Mouse (Mus musculus) hindbrain, embryonic 15.5 days (tissue): ENCODE measurements around the gene Plekhg5. TPM values are rescaled to one million over a fixed set of nuclear protein-coding genes. Genes with fewer than 3 reads are reported as not detected.

ENCODE experiments used
- ATAC-seq: fragments of 200-750 bp; cut with Nextera tagmentation; 2 replicates; pipeline ENCODE4 v1.8.0; 2017; ENCODE audit warnings: low read depth, moderate number of reproducible peaks, moderate TSS enrichment; ENCODE audit not compliant: low FRiP score
- H3K27ac ChIP-seq: fragments of 300-500 bp; sonication (generic); replicated peaks from 2 replicates; pipeline ENCODE4 v1.5.1; 2015; ENCODE audit warnings: mild to moderate bottlenecking, inconsistent platforms
- H3K27me3 ChIP-seq: fragments of 300-500 bp; sonication (generic); 2 replicates; pipeline ENCODE4 v1.6.1; 2015; ENCODE audit warnings: control low read depth, inconsistent platforms
- H3K36me3 ChIP-seq: fragments of 300-500 bp; sonication (generic); 2 replicates; pipeline ENCODE4 v1.6.1; 2015; ENCODE audit warnings: control low read depth, inconsistent platforms
- H3K4me1 ChIP-seq: fragments of 300-500 bp; sonication (generic); replicated peaks from 2 replicates; pipeline ENCODE4 v1.6.1; 2015; ENCODE audit warnings: control low read depth, inconsistent platforms
- H3K4me2 ChIP-seq: fragments of 300-500 bp; sonication (generic); 2 replicates; pipeline ENCODE4 v1.6.1; 2015; ENCODE audit warnings: moderate library complexity, mild to moderate bottlenecking, inconsistent platforms
- H3K4me3 ChIP-seq: fragments of 300-500 bp; sonication (generic); 2 replicates; pipeline ENCODE4 v1.5.1; 2015; ENCODE audit warnings: mild to moderate bottlenecking, inconsistent platforms
- H3K9ac ChIP-seq: fragments of 300-500 bp; sonication (generic); 2 replicates; pipeline ENCODE4 v1.6.1; 2015; ENCODE audit warnings: inconsistent platforms
- H3K9me3 ChIP-seq: fragments of 300-500 bp; sonication (generic); 2 replicates; pipeline ENCODE4 v1.6.1; 2016; ENCODE audit warnings: control low read depth, inconsistent platforms
- WGBS: fragments of 180-500 bp; shearing (Covaris S2); methylation state at CpG from one replicate; pipeline ENCODE4 v1.1.7; 2015; 5-methylcytosine and 5-hydroxymethylcytosine counted together
- polyA plus RNA-seq: library from polyadenylated mRNA; unstranded; fragments of >200 nt; fragmentation: Nextera tagmentation; extraction: Ambion mirVana; gene quantifications from 2 replicates; pipeline ENCODE4 v1.2.1, GENCODE M21; 2015

The Plekhg5 gene
- polyA plus RNA-seq, 1 experiment from 2014 or later: 13.5 TPM

DNA sequence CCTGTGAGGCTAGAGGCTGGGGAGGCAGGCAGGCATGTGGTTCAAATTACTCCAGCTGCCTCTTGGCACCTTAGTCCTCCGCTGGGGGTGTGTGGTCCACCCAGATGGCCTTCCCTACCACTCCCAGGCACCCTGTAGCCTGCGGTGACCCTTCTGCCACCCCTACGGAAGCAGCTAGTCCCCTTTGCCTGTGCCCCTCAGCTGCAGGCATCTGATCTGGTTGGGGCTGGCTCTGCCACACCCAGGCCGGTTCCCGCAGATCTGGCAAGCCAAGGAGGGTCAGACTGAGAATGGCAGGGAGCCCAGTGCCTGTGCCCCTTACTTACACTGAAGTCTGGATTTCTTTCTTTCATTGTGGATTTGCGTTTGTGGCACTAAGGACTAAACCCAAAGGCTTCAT lies 1.4 kb downstream of the Plekhg5 start:
- H3K9me3 ChIP-seq: no peaks in the 10 kb centered on the region
- no peak for ATAC-seq
- H3K4me3 ChIP-seq: no peak overlapping the region
- no peak overlapping the region for H3K27ac ChIP-seq
- H3K9ac ChIP-seq: no peak overlapping the region
- no peak overlapping the region for H3K4me2 ChIP-seq
- H3K4me1 ChIP-seq: peaks cover 11% of the 10 kb centered on the region
- WGBS: 75% methylated on average over 6 of the region's 6 CpGs
- H3K27me3 ChIP-seq: no peaks in the 10 kb centered on the region
- no peaks in the 10 kb centered on the region for H3K36me3 ChIP-seq

DNA sequence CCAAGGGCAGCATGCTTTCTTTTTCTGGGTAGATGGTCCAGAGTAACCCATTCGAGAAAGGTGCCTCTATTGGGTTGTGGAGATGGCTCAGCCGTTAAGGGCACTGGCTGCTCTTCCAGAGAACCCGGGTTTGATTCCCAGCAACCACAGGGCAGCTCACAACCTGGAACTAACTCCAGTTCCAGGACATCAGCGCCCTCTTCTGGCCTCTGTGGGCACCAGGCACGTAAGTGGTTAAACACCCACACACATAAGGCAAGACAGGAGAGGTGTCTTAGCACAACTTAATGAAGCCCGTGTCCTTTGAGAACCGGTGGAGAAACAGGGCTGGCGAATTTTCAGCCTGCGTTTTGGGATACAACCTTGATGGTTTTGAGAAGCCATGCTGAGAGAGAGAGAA lies 2.2 kb downstream of the Plekhg5 start:
- no peaks in the 10 kb centered on the region for H3K9me3 ChIP-seq
- H3K4me1 ChIP-seq: peaks cover 11% of the 10 kb centered on the region
- H3K4me3 ChIP-seq: no peak overlapping the region
- no peak overlapping the region for H3K4me2 ChIP-seq
- H3K27me3 ChIP-seq: no peaks in the 10 kb centered on the region
- 87% methylated on average over 9 of the region's 9 CpGs for WGBS
- ATAC-seq: no peak
- H3K36me3 ChIP-seq: no peaks in the 10 kb centered on the region
- no peak overlapping the region for H3K27ac ChIP-seq
- no peak overlapping the region for H3K9ac ChIP-seq

- H3K4me1 ChIP-seq: peaks cover 7% of the 10 kb centered on the region
- no peak overlapping the region for H3K9ac ChIP-seq
- no peak for ATAC-seq
- no peaks in the 10 kb centered on the region for H3K27me3 ChIP-seq
- H3K4me2 ChIP-seq: no peak overlapping the region
- no peak overlapping the region for H3K4me3 ChIP-seq
- H3K9me3 ChIP-seq: no peaks in the 10 kb centered on the region
- no peaks in the 10 kb centered on the region for H3K36me3 ChIP-seq
- 88% methylated on average over 9 of the region's 9 CpGs for WGBS
- H3K27ac ChIP-seq: no peak overlapping the region
Measured at GRCm38 (mm10) chr4:152077191-152077590, 4.9 kb downstream of the Plekhg5 start.

- no peak overlapping the region for H3K4me2 ChIP-seq
- H3K27me3 ChIP-seq: no peaks in the 10 kb centered on the region
- H3K36me3 ChIP-seq: no peaks in the 10 kb centered on the region
- no peak overlapping the region for H3K4me3 ChIP-seq
- H3K4me1 ChIP-seq: no peaks in the 10 kb centered on the region
- no peak overlapping the region for H3K27ac ChIP-seq
- 95% methylated on average over 10 of the region's 10 CpGs for WGBS
- no peak overlapping the region for H3K9ac ChIP-seq
- no peak for ATAC-seq
- H3K9me3 ChIP-seq: no peaks in the 10 kb centered on the region
Measured at GRCm38 (mm10) chr4:152078105-152078530, 5.8 kb downstream of the Plekhg5 start.

GRCm38 (mm10) chr4:152079261-152079660 lies 7.0 kb downstream of the Plekhg5 start:
- H3K36me3 ChIP-seq: no peaks in the 10 kb centered on the region
- WGBS: 85% methylated on average over 3 of the region's 3 CpGs
- no peaks in the 10 kb centered on the region for H3K4me1 ChIP-seq
- H3K4me3 ChIP-seq: no peak overlapping the region
- no peak for ATAC-seq
- H3K9ac ChIP-seq: no peak overlapping the region
- H3K27ac ChIP-seq: no peak overlapping the region
- H3K4me2 ChIP-seq: no peak overlapping the region
- no peaks in the 10 kb centered on the region for H3K9me3 ChIP-seq
- no peaks in the 10 kb centered on the region for H3K27me3 ChIP-seq

- no peak overlapping the region for H3K4me2 ChIP-seq
- H3K9me3 ChIP-seq: no peaks in the 10 kb centered on the region
- H3K36me3 ChIP-seq: no peaks in the 10 kb centered on the region
- no peak overlapping the region for H3K9ac ChIP-seq
- H3K27me3 ChIP-seq: no peaks in the 10 kb centered on the region
- no peak for ATAC-seq
- H3K4me3 ChIP-seq: no peak overlapping the region
- H3K4me1 ChIP-seq: no peaks in the 10 kb centered on the region
- H3K27ac ChIP-seq: no peak overlapping the region
- WGBS: 54% methylated on average over 7 of the region's 7 CpGs
Measured at GRCm38 (mm10) chr4:152079931-152080330, 7.6 kb downstream of the Plekhg5 start.

DNA sequence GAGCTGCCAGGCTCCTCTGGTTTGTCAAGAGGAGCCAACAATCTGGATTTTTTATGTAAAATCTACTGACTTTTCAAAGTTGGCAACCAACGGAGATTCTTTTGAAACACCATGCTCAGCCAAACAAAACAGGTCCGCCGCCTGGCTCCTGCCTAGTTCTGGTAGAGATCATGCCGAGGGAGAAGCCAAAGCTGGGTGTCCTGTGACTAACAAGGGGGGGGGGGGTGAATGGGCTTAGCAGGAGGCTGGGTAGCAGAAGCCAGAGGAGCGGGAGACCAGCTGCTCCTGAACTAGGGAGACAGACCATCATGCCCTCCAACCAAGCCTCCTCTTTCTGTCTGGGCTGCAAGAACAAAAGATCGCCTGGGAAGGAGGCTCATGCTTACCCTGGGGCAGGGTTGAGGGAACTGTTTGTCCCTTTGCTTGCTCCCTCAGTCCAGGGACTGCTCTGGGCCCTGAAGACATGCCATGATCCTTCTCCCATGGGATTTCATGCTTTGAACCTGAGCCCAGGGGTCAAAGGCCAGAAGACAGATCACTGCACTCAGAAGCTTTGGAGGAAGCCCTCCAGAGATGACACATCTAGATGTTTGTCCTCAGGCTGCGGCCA lies 11.4 kb downstream of the Plekhg5 start:
- WGBS: 50% methylated on average over 7 of the region's 7 CpGs
- ATAC-seq: no peak

GRCm38 (mm10) chr4:152084616-152085015 lies 12.3 kb downstream of the Plekhg5 start:
- no peak for ATAC-seq
- H3K27me3 ChIP-seq: no peaks in the 10 kb centered on the region
- no peak overlapping the region for H3K4me2 ChIP-seq
- H3K4me1 ChIP-seq: peaks cover 27% of the 10 kb centered on the region
- H3K4me3 ChIP-seq: no peak overlapping the region
- H3K9me3 ChIP-seq: no peaks in the 10 kb centered on the region
- H3K9ac ChIP-seq: no peak overlapping the region
- no peaks in the 10 kb centered on the region for H3K36me3 ChIP-seq
- 90% methylated on average over 7 of the region's 7 CpGs for WGBS
- no peak overlapping the region for H3K27ac ChIP-seq

More for the DNA sequence above, 11.4 kb downstream of the Plekhg5 start:
- no peak overlapping the region for H3K9ac ChIP-seq
- no peak overlapping the region for H3K4me3 ChIP-seq
- H3K36me3 ChIP-seq: no peaks in the 10 kb centered on the region
- H3K4me2 ChIP-seq: no peak overlapping the region
- no peaks in the 10 kb centered on the region for H3K27me3 ChIP-seq
- H3K9me3 ChIP-seq: no peaks in the 10 kb centered on the region
- H3K4me1 ChIP-seq: peaks cover 25% of the 10 kb centered on the region
- H3K27ac ChIP-seq: no peak overlapping the region

DNA sequence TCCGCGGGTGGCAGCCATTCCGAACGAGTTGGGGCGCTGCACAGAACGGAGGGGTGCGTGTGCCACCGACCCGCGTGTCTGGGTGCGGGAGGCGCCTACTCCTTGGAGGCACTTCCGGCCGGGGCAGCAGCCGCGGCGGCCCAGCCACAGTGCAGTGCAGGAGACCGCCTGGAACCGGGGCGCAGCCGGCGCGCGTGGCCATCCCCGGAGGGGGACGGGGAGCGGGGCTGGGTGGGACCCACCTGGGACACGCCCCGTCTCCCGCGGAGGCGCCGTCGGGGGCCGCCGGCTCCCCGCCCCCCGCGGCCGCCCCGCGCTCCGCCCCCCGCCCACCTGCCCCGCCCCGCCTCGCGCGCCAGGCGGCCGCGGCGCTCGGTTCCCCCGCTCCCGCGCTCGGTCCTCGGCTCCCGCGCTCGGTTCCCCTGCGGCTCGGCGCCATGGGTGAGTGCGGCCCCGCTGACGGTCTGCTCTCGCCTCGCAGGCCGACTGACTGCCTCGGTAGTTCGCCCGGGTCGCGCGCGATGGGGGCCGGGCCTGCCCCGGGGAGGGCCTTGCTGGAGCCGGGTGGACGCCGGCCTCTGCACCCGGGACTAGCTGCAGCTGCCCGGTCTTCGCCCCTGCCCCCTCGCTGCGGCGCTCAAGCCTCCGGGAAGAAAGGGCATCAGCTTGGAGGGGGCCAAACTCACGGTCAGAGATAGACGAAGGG lies 14.4 kb downstream of the Plekhg5 start:
- Histone ChIP-seq H3K4me1 (peaks cover 27% of the 10 kb centered on the region), H3K36me3 (no peaks in the 10 kb centered on the region), H3K9me3 (no peaks in the 10 kb centered on the region), H3K27ac (peak overlapping the region; percentile 50), H3K4me2 (peak overlapping the region; percentile 92), H3K9ac (peak overlapping the region; percentile 75), H3K27me3 (no peaks in the 10 kb centered on the region), H3K4me3 (peak overlapping the region; percentile 71)
- 0% methylated on average over 47 of the region's 92 CpGs for WGBS
- peak; percentile 76 for ATAC-seq

- H3K9ac ChIP-seq: peak overlapping the region; percentile 75
- no peaks in the 10 kb centered on the region for H3K27me3 ChIP-seq
- peak; percentile 6; the same call in 1 of the 2 replicates for ATAC-seq
- H3K4me3 ChIP-seq: peak overlapping the region; percentile 71
- no peaks in the 10 kb centered on the region for H3K9me3 ChIP-seq
- H3K27ac ChIP-seq: peak overlapping the region; percentile 50
- 5% methylated on average over 12 of the region's 12 CpGs for WGBS
- H3K36me3 ChIP-seq: no peaks in the 10 kb centered on the region
- H3K4me2 ChIP-seq: peak overlapping the region; percentile 92
- H3K4me1 ChIP-seq: peaks cover 27% of the 10 kb centered on the region
Measured at GRCm38 (mm10) chr4:152087211-152088081, 15.1 kb downstream of the Plekhg5 start.

- 27% methylated on average over 4 of the region's 4 CpGs for WGBS
- no peak overlapping the region for H3K27ac ChIP-seq
- ATAC-seq: no peak
Measured at GRCm38 (mm10) chr4:152088133-152088532, 15.8 kb downstream of the Plekhg5 start.

More at GRCm38 (mm10) chr4:152088133-152088532, 15.8 kb downstream of the Plekhg5 start:
- no peak overlapping the region for H3K9ac ChIP-seq
- H3K4me3 ChIP-seq: no peak overlapping the region
- H3K4me2 ChIP-seq: peak overlapping the region; percentile 92
- no peaks in the 10 kb centered on the region for H3K9me3 ChIP-seq
- H3K27me3 ChIP-seq: no peaks in the 10 kb centered on the region
- peaks cover 27% of the 10 kb centered on the region for H3K4me1 ChIP-seq
- H3K36me3 ChIP-seq: no peaks in the 10 kb centered on the region
